Mouse (Mus musculus) right cerebral cortex, adult 2 months (tissue): ENCODE measurements around the gene Slc5a3.
"Not testable (repeated sequence)": the region's sequence is repeated elsewhere in the genome, so short reads cannot be mapped to it uniquely, and the experiment has no call there.

Experiments used
- DNase-seq, 2 experiments: peaks; one replicate each; pipeline ENCODE4 v3.0.0; 2021 to 2022; ENCODE audit warnings: low spot score in 2 of 2

Slc5a3 gene

DNA sequence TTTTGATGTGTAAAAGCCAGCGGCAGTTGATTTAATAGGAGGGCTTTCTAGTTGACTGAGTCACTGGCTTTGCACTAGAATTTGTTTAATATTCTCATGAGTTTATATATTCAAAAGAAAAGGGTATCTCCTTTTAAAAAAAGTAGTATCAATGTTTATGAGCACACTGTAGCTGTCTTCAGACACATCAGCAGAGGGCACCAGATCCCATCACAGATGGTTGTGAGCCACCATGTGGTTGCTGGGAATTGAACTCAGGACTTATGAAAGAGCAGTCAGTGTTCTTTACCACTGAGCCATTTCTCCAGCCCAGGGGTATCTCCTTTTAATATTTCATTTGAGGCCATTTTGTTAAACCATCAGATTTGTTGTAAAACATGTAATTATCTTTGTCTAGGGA is 4.7 kb downstream of the Slc5a3 start:
- DNase-seq = no peak

DNA sequence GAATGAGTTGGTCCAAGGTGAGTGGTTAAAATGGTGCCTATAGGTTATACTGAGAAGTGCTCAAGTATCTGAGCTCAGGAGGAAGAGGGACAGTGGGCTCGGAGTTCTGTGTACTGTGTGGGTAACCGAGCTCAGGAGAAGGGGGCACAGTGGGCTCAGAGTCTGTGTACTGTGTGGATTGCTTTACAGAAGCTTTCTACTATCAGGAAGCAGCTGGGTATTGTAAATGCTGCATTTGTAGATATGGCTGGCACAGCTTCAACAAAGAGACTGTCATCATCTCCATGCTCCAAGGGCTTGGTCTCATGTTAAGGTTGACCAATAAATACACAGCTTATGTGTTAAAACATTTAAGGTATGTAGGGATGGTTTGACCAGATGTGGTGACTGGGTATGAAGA is 6.7 kb downstream of the Slc5a3 start:
- no peak for DNase-seq

DNA sequence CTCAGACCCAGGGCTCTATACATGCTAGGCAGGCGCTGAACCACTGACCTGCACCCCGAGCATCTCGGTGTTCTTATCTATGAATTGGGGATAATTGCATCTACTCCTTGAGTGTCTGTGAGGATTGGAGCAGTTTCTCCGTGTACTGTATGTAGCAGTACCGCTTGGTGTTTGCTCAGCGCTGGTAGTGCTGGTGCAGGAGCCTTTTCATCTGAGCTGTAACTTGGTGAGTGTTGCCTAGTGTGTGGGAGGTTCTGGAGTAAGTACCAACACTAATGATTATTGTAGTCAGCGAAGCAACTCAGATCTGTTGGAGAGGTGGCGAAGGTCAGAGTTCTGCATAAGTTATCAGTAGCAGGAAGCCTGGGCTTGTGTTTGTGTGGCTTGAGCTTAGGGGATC is 12.2 kb downstream of the Slc5a3 start:
- no peak for DNase-seq

DNA sequence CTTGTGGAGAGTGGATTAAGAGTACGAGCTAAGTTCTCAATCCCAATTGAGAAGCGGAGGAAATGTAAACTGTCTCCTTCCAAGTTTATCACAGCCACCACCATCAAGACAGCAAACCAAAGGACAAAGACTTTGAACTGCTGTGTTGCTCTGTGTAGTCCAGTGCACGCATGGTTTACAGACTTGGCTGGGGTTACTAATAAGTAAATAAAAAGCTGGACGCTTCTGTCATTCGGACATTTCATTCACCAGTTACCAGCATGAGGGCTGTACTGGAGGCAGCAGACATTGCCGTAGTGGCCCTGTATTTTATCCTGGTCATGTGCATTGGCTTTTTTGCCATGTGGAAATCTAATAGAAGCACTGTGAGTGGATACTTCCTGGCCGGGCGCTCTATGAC is 18.7 kb downstream of the Slc5a3 start:
- DNase-seq = no peak

DNA sequence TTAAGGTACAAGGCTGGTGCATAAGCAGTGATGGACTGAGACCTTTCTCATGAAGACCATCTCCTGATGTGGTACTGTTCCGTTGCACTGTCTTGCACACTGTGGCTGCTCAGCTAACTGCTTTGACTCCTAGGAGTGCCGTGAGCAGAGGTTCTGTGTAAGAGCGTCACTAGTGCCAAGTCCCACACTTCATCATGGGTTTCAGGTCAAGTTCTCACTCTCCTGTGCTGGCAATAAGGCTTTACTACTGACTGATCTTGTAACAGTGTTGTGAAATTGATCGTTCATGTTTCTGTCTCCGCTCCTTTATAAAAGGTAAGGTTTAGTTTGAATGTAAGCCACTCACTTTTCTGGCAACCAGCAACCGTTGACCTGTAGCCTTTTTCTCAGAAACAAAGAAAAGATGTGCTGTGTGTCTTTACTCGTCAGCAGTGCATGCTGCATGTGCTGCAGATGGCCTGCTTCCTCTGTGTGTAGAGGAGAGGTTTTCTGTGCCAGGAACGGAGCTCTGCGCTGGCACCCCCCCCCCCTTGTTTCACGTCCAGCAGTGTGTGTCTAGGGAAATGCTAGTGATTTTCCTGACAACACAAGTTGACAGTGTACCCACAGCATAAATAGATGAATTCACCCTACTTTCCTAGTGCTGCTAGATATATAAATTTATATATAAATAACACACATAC is 25.8 kb downstream of the Slc5a3 start:
- no peak for DNase-seq

DNA sequence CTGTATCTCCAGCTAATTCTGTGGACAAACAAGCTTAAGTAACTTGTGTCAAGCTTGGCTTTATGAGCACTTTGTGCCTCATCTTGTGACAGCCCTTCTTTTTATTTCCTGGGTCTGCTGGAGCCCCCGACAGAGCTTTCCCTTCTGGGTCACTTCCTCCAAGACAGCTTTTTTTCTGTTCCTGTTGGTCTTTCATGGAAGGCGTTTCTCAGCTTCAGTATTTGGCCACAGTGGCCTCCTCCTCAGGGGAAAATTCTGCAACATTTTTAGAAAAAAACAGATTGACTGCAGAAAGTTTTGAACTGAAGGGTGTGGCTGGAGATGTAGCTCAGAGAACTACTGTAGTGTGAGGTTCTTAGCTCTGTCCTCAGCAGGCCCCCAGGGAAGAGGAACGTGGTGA is 31.1 kb downstream of the Slc5a3 start:
- no peak for DNase-seq

DNA sequence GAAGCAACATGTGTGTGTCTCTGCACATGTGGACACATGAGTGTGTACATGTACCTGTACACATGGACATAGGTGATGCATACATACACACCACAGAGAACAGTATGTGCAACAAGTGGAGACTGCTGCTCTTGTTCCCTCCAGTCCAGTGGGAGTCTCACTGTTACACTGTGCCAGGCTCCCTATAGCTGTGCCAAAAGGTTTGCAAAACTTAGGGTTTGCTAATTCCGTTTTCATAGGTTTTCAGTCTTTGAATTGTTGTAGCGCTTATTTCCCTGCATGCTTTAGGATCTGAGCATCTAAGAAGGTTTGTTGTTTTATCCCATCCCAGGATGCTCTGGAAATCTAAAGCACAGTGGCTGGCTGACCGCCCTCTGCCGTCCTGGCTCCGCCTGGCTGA is 33.8 kb downstream of the Slc5a3 start:
- no peak for DNase-seq

DNA sequence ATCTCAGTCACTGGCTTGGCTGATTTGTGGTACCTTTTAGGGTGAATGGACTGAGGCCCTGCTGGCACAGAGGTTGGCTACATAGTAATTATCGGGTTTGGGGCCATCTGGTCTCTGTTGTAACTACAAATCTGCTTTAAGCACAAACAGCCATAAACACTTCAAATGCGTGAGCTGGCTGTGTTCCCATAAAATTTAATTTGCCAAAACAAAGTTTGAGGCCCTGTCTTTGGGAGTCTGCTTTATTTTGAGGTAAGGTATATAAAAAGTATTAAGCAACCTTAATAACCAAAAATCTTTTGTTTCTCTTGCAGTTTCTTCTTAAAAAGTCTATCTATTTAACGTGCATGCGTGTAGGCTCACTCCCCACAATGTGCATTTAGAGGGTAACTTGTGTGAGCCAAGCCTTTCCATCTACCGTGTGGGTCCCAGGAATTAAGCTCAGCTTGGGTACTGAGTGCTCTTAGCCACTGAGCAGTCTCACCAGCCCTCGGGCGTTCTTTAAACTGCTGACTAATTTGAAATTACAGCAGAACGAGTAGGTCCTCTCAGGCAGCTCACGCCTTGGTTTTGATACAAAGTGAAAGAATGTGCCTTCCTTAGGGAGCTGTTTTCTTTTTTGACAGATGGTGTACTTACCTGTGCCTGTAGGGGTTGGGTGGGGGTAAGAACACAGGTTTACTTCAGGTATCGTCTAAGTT is 40.4 kb downstream of the Slc5a3 start:
- DNase-seq = no peak

DNA sequence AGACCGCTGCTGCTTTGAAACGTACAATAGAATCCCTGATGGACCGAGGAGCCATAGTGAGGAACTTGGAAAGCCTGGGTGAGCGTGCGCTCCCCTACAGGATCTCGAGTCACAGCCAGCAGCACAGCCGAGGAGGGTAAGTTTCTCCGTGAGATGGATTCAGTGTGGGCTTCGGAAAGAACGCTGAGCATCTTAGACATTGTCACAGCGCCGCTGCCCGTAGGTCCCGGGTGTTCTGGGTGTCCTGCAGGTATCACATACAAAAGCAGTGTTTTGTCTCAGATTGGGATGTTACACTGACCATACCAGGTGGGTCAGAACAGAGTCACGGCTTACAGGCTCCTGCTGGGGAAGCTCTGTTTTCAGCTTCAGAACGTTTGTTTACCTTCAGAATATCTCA is 41.5 kb downstream of the Slc5a3 start:
- DNase-seq = no peak

DNA sequence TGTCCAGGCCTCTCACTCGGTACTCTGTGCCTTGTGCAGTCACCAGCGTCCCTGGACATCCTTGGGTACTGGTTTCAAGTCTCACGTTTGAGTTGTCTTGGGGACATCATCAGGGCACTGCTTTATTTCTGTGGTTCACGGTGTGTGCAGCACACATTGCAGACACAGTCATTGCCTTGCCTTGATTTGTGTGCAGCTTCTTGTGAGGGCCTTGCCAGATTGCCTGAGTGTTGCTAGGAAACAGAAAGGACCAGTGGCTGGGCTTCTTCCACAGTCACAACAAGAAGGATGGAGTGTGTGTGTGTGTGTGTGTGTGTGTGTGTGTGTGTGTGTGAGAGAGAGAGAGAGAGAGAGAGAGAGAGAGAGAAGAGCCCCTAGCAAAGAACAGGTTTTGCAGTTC is 42.0 kb downstream of the Slc5a3 start:
- DNase-seq = no peak

DNA sequence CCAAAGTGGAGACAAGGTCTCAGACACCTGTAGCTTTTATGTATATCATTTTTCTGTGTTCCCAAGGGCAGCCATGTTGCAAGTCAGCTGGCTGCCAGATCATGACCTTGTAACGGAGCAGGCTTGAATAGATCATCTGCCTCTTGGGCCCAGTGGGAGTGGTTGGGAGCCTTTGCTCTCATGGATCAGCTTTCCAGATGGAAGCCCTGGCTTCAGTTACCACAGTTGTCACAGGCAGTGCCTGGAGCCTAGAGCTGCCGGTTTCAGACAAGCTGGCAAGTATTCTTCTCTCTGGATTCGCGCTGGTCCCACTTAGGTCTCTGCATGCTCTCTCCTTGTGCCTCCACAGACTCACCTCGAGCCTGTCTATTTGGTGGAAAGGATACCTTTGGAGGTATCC is 44.0 kb downstream of the Slc5a3 start:
- DNase-seq = no peak

DNA sequence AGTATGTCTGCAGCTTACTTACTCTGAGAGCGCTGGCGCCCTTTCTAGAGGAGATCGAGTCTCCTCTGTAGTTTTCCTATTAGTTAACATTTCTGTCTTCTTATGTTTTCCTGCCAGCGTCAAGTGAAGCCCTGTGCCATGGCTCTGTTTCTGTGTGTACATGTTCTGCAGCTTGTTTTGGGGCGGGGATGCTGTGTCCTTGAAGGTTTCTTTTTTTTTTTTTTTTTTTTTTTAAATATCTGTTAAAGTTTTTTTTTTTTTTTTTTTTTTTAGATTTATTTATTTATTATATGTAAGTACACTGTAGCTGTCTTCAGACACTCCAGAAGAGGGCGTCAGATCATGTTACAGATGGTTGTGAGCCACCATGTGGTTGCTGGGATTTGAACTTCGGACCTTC is 44.8 kb downstream of the Slc5a3 start:
- DNase-seq = not testable (repeated sequence)

DNA sequence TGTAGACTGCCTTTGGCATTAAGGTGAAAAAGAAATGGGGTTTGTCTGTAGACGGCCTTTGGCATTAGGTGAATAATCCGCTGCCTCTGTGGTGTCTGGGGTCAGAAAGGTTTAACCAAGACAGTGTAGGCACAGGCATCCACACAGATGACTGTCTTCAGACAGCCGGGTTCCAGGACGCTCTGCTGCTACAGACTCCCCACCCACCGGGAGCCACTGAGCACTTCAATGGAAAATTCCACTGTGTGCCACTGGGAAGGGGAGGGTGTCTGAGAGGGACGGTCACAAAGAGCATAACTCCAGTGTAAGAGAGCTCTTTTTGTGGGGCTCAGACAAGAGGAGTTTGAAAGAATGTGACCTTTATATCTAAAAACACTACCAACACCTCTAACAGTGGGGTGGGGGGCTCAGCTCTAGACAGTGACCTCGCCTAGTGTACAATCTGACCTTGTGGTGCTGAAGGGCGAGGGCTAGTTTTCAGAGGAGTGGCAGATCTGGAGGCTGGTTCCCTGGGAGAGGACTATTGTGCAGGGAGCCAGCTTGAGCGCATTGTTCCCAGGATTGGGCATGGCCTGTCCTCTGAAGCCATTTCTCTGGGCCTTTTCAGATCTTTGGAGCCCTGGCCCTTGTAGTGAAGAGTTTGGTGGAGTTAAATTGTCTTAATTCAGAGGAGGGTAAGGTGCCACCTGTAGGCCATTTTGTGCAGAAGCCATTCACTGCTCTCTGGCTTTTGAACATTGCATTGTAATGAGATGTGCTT is 45.6 kb downstream of the Slc5a3 start:
- no peak for DNase-seq

DNA sequence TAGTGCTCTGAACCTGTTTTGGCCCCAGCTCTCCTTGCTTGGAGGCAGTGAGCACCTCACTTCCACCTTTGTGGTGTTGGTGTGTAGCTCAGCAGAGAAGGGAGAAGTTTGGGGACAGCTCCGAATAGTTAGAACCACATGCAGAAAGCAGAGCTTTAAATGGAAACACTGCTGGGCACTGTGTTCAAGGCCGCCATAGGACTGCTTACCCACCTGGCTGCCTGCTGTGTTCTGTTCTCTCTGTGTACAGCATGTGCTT is 46.1 kb downstream of the Slc5a3 start:
- no peak for DNase-seq

DNA sequence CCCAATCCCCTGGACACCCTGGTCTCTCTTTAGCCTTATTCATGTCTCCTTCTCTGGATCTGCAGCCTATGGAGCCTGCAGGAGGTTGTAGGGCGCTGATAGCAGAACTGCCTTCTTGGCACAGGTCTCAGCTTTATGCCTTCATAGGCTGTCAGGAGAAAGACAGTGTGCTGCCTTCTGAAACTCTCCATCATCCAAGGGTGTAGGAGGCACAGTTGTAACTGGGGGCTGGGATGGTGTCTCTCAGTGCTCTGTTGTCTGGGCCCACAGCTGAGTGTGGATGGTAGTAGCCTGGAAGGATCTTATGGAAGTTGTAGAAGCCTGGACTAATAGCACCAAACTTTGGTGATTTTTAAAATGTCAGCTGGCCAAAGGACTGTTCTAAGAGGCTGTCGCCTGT is 46.8 kb downstream of the Slc5a3 start:
- no peak for DNase-seq

DNA sequence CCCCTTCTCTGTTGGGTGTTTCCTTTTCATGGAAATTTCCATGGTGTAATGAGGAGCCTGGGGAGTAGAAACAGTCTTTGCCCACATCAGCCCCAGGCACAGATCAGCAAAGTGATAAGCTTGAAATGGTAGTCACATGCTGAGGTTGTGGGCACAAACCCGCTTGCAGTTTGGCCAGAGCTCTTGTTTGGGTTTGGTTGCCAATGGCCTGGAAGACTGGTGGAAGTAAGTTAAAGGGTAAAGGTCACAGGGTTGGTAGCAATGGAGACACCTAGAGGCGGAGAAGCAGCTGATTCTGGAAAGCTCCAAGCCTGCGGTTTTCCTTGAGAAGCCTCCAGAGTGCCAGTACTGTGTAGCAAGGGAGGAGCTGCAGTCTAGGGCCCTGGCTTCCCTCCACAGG is 47.5 kb downstream of the Slc5a3 start:
- no peak for DNase-seq

DNA sequence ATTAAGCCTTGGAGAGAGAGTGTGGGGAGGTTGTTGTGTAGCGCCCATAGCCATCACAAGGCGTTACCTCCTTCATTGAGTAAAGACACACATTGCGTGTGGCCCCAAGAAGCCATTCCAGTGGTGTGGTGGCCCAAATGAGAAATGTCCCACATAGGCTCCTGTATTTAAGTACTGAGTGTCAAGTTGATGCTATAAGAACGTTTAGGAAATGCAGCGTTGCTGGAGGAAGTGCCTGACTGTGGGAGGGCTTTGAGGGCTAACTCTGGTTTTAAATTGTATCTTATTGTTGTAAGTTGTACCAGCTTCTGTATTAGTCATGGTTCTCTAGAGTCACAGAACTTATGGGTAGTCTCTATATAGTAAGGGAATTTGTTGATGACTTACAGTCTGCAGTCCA is 49.2 kb downstream of the Slc5a3 start:
- DNase-seq = no peak

DNA sequence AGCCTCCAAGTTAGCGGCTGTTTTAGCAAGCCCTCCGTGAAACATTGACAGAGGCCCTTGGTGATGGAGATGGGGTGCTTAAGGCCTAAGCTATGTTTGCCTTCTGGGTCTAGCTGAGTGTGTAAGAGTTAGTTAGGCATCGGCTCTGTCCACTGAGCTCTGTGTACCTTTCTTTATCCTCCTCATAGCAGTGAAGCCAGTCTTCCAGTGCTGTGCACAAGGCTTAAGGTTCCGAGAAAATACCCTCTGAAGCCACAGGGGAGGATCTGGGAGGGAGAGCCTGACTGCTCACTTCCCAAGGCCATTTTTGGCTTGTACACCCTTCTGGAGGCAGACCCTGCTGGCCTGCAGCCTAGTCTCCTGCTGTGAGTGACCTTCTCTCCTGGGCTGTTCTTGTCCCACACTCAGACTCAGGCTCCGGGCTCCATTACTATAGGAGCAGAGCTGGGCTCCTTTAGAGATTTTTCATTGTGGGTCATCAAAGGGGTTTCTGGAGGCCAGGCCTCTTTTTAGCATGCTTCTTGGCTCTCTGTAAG is 56.7 kb downstream of the Slc5a3 start:
- DNase-seq = no peak

DNA sequence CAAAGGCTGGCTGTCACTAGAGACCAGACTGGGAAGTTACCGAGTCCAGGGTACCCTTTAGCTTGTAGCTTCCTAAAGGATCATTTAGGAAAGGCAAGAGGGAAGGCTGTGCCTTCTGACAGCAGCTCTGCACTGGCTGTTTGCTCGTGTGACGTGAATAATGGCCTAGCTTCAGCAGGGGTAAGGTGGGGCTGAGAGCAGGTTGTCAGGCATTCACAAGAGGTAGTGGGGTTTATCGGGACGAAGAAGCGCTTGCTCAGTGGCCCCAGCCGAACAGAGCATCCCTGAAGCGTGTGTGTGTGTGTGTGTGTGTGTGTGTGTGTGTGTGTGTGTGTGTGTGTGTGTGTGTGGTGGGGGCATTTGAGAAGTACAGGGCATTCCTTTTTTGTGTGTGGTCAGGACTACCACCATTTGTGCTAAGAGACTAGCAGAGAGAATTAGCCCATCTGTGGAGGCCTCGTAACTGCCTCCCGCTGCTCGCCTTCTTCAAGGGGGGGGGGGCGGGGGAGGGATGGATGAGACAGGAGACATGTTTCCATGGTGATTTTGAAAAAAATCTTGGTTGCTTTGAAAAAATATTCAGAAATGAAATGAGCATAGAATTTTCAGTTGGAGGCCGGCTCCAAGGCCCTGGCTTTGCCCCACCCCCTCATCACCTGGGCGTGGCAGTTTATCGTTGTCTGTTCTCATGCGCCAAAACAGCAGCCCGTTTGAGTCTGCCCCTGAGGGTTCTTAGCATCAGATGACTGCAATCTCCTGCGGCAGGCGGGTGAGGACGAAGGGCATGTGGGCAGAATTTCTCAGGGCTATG is 57.7 kb downstream of the Slc5a3 start:
- peak; percentile 72 to 76 for DNase-seq

DNA sequence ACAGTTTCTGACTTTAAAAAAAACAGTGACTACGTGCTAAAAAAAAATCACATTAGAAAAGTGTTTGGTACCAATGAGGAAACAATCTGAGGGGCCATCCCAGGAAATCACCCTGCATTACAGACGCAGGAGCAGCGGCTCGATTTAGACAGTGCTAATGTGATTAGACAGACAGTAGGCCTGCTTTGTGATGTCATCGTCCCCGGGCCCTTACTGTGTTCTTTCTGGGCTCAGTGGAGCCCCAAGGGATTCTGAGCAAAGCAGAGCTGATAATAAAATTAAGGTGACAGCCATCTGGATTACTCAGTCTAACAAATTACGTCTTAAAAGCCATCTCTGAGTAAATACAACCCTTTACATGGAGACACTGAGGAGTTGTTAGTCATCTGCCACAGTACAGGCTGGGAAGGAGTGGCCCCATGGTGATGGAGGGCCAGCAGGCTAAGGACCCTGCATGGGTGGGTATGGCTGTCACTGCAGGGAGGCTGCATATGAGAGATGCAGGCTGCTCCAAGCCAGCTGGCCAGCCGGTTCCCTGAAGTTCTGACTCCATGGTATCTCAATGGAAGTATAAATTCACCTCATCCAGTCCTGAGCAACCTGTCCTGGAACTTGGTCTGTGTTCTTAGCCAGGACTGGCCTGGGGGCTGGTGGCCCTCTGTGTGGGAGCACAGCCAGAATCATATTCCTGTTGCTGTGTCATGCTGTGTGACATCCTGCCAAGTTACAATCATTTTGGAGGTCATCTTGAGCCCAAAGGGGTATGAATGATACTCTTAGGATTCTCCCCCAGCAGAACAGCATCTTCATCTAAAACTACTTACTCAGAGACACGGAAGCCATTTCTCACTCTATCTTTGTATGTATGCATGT is 59.5 kb downstream of the Slc5a3 start:
- DNase-seq = peak in 1 of 2 experiments; percentile 25

DNA sequence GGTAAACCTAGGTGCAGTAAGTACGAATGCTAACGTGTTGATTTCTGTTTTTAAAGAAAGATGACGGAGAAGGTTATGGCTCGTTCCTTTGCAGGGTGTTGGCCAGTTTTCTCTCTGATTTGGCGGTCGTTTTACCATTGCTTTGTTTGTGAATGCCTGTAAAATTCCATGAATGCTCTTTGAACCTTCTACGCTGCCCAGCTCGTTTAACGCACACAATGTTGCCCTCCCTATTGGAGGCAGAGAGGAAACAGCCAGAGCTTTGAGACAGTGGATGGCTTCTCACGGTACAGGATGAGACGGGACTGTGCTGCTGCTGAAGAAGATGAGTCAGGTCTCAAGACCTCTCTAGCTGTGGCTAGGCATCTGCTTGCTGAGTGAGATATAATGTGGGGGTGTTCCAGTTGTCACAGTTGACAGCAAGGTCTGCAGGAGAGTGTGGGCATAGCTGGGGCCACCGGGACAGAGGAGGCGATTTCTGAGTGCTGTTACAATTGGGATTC is 60.9 kb downstream of the Slc5a3 start:
- DNase-seq = no peak
